In the genomic region with DNA sequence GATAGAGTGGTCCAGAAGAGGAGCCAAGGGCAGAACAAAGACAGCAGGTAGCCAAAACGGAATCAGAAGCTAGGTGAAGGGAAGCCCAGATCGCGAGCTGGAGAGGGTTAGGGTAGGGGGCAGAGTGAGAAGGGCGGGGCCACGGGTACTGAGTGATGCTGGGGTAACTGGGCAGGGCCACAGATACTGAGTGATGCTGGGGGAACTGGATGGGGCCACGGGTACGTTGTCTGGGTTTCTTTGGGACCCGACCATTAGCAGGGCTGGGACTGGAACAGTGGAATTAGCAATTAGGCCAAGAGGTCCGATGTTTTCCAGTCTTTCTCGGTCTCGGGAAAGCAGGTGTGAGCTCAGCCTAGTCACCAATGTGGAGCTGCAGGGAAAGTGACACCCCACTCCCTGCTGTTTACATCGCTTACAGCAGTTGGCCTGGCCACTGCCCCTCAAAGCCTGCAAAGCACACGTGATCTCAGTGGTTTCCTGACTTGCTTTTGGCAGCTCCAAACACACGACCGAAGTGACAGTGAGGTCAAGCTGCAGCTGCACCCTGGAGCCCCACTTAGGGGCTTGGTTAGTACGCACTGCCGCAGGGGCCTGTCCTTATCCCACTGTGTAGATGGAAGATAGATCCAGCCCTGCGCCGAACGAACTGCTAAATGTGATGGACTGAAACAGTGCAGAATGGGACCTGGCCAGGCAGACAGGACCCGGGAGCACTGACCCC, we compare ENCODE assay signal across 8 mouse cellular contexts. TPM values are rescaled to one million over a fixed set of nuclear protein-coding genes. Genes with fewer than 3 reads are reported as not detected.
A peak's percentile ranks its signal among the peaks of the same experiment; 100 is the strongest.
DNase-seq lines count a peak whose midpoint lies in the region; TF ChIP-seq lines count a peak whose summit lies in the region.
"Had no signal": no experiment of that assay in that cellular context is flagged by ENCODE, and none has a peak within 500 bp of the region (broad histone marks: within the 10 kb centered on the region; RNA-seq: fewer than 3 reads in every experiment).

No protein-coding gene starts in this region.

- no peak for TF ChIP-seq RAD21 in MEL (IDR thresholded peaks at IDR 0.05; ENCODE audit: low read depth, low read length)

- TF ChIP-seq CTCF in E14TG2a.4 (conservative IDR thresholded peaks at IDR 0.05; ENCODE audit: low read length) (no peak), MEL (IDR thresholded peaks at IDR 0.05 in 2 of 3, conservative IDR thresholded peaks at IDR 0.05 in 1 of 3; ENCODE audit: control insufficient read depth in 1 of 3, insufficient read depth in 1 of 3, low read depth in 2 of 3, low read length in 3 of 3, poor library complexity in 1 of 3, severe bottlenecking in 1 of 3) (no peak)

- peaks cover 6% of the 10 kb centered on the region for H3K79me2 ChIP-seq in MEL (ENCODE audit: control insufficient read depth, insufficient read depth, low read length, poor library complexity)

- intact Hi-C loops in left cerebral cortex, postnatal 14 days (cut with DNase I): no loop called here

- peak; percentile 85 for DNase-seq in MEL (ENCODE audit: low read depth, low spot score)
- DNase-seq in kidney, adult 18-20 months: peak; percentile 56
- DNase-seq in lung, adult 18-20 months: peak; percentile 51 to 62
- DNase-seq in right cerebral cortex, postnatal 25 days: no peak
- no peak for DNase-seq in left cerebral cortex, postnatal 14 days (ENCODE audit: low spot score in 2 of 2)
- DNase-seq in ovary, postnatal 14 days (ENCODE audit: low spot score): no peak

- H3K27ac ChIP-seq in MEL (ENCODE audit: control insufficient read depth, low read depth, low read length): peak overlapping the region; percentile 92
- H3K27ac ChIP-seq: midbrain, embryonic 12.5 days had no signal

- peak overlapping the region; percentile 58 for H3K9ac ChIP-seq in MEL (ENCODE audit: control insufficient read depth, low read depth, low read length, poor library complexity, severe bottlenecking)
- H3K9ac ChIP-seq: midbrain, embryonic 12.5 days had no signal

- H3K9me3 ChIP-seq in E14TG2a.4 (ENCODE audit: low read length) (no peaks in the 10 kb centered on the region), MEL (replicated peaks; ENCODE audit: insufficient read depth, low read length) (no peaks in the 10 kb centered on the region)
- H3K9me3 ChIP-seq: midbrain, embryonic 12.5 days had no signal

- TF ChIP-seq POLR2A in MEL (IDR thresholded peaks at IDR 0.05; ENCODE audit: control insufficient read depth in 1 of 2, insufficient read depth in 1 of 2, low read depth in 1 of 2, low read length in 2 of 2, poor library complexity in 1 of 2): no peak

- H3K27me3 ChIP-seq in E14TG2a.4 (ENCODE audit: insufficient read depth, low read length): no peaks in the 10 kb centered on the region
- no peaks in the 10 kb centered on the region for H3K27me3 ChIP-seq in MEL (ENCODE audit: control insufficient read depth in 1 of 2, insufficient read depth in 2 of 2, low read length in 2 of 2)
- H3K27me3 ChIP-seq: midbrain, embryonic 12.5 days had no signal

- peaks cover 56% of the 10 kb centered on the region for H3K36me3 ChIP-seq in E14TG2a.4 (ENCODE audit: insufficient read depth, low read length)
- peaks cover 0 to 3% of the 10 kb centered on the region in 2 experiments; a peak in 2 of 4 replicates for H3K36me3 ChIP-seq in MEL (ENCODE audit: control insufficient read depth in 1 of 2, insufficient read depth in 2 of 2, low read length in 2 of 2)

- H3K4me3 ChIP-seq in E14TG2a.4 (replicated peaks; ENCODE audit: low read length): peak overlapping the region; percentile 94
- H3K4me3 ChIP-seq in MEL (ENCODE audit: control insufficient read depth in 1 of 2, insufficient read depth in 1 of 2, low read depth in 2 of 2, low read length in 2 of 2): peak overlapping the region; percentile 51 to 67
- H3K4me3 ChIP-seq: midbrain, embryonic 12.5 days had no signal

- H3K4me1 ChIP-seq in E14TG2a.4 (replicated peaks; ENCODE audit: low read depth, low read length) (peaks cover 68% of the 10 kb centered on the region), MEL (ENCODE audit: control insufficient read depth in 1 of 2, insufficient read depth in 2 of 2, low read length in 2 of 2) (peaks cover 0 to 10% of the 10 kb centered on the region in 2 experiments; a peak in 2 of 4 replicates)

- no peak for TF ChIP-seq EP300 in MEL (IDR thresholded peaks at IDR 0.05; ENCODE audit: low read depth in 1 of 2, low read length in 2 of 2)

TF ChIP-seq in MEL, 35 proteins besides CTCF, POLR2A, EP300 and RAD21:
- TF ChIP-seq POLR2AphosphoS2 (IDR thresholded peaks at IDR 0.05; ENCODE audit: low read length) (no peak), SIN3A (IDR thresholded peaks at IDR 0.05; ENCODE audit: low read length) (0 out of 2 replicates have a peak, but pooled peaks have one; percentile 15), JUND (IDR thresholded peaks at IDR 0.05; ENCODE audit: low read depth, low read length) (no peak), POLR2AphosphoS5 (IDR thresholded peaks at IDR 0.05; ENCODE audit: borderline replicate concordance, low read depth, low read length) (no peak), SMC3 (IDR thresholded peaks at IDR 0.05; ENCODE audit: low read depth, low read length) (no peak), GABPA (IDR thresholded peaks at IDR 0.05; ENCODE audit: low read depth, low read length) (no peak), HCFC1 (IDR thresholded peaks at IDR 0.05; ENCODE audit: low read depth, low read length) (no peak), MEF2A (IDR thresholded peaks at IDR 0.05; ENCODE audit: extremely low read depth, insufficient replicate concordance, low read depth, low read length, poor library complexity, severe bottlenecking) (no peak), RCOR1 (IDR thresholded peaks at IDR 0.05; ENCODE audit: low read depth, low read length) (no peak), CHD2 (IDR thresholded peaks at IDR 0.05; ENCODE audit: low read length) (no peak), MAX (IDR thresholded peaks at IDR 0.05; ENCODE audit: low read length) (peak; percentile 46; the same call in 1 of the 2 replicates), MXI1 (IDR thresholded peaks at IDR 0.05; ENCODE audit: low read depth, low read length) (no peak; the same call in 1 of the 2 replicates), NELFE (IDR thresholded peaks at IDR 0.05; ENCODE audit: low read depth, low read length) (no peak), TBP (IDR thresholded peaks at IDR 0.05; ENCODE audit: low read depth, low read length) (0 out of 2 replicates have a peak, but pooled peaks have one; percentile 22), KAT2A (conservative IDR thresholded peaks at IDR 0.05; ENCODE audit: low read depth, low read length) (no peak), NRF1 (IDR thresholded peaks at IDR 0.05; ENCODE audit: insufficient read depth, low read depth, low read length, poor library complexity, severe bottlenecking) (no peak), USF2 (IDR thresholded peaks at IDR 0.05; ENCODE audit: borderline replicate concordance in 1 of 2, insufficient read depth in 1 of 2, low read depth in 1 of 2, low read length in 2 of 2) (no peak), MYC (IDR thresholded peaks at IDR 0.05; ENCODE audit: low read depth, low read length) (no peak), GATA1 (IDR thresholded peaks at IDR 0.05; ENCODE audit: low read depth, low read length) (no peak), TCF12 (IDR thresholded peaks at IDR 0.05; ENCODE audit: low read depth, low read length) (no peak), USF1 (IDR thresholded peaks at IDR 0.05; ENCODE audit: low read depth, low read length) (peak; percentile 80), MAZ (IDR thresholded peaks at IDR 0.05; ENCODE audit: low read depth, low read length) (peak; percentile 45; the same call in 1 of the 2 replicates)

RNA-seq across cellular contexts. Expression of a gene that starts 4.5 kb away (rescaled TPM):
- 5.0 and 6.4 TPM in 2 replicates for total RNA-seq in MEL (2012; rRNA removed)
- polyA plus RNA-seq in MEL (2012; ENCODE audit: insufficient read depth in 1 of 2, insufficient read length in 2 of 2, low read depth in 1 of 2, low replicate concordance in 2 of 2, missing spikeins in 1 of 2): 10 to 100 TPM in 1 of 2 experiments, not detected in 1; 16.0 TPM
- total RNA-seq in left cerebral cortex, postnatal 14 days (2021): 1 to 10 TPM; 5.8 to 8.1 TPM

RNA-seq across cellular contexts. Expression of a gene that starts 44.5 kb away (rescaled TPM):
- 7.4 and 12.4 TPM in 2 replicates for total RNA-seq in MEL (2012; rRNA removed)
- 10 to 100 TPM in 1 of 2 experiments, not detected in 1; 15.5 TPM for polyA plus RNA-seq in MEL (2012; ENCODE audit: insufficient read depth in 1 of 2, insufficient read length in 2 of 2, low read depth in 1 of 2, low replicate concordance in 2 of 2, missing spikeins in 1 of 2)
- total RNA-seq in left cerebral cortex, postnatal 14 days (2021): 10 to 100 TPM; 24.9 to 28.3 TPM

RNA-seq across cellular contexts. Expression of a gene that starts 44.7 kb away (rescaled TPM):
- total RNA-seq in MEL (2012; rRNA removed): 5.8 and 8.2 TPM in 2 replicates
- polyA plus RNA-seq in MEL (2012; ENCODE audit: insufficient read depth in 1 of 2, insufficient read length in 2 of 2, low read depth in 1 of 2, low replicate concordance in 2 of 2, missing spikeins in 1 of 2): 10 to 100 TPM in 1 of 2 experiments, not detected in 1; 17.5 TPM
- 10 to 100 TPM; 60.1 to 61.1 TPM for total RNA-seq in left cerebral cortex, postnatal 14 days (2021)

RNA-seq across cellular contexts. Expression of a gene that starts 46.8 kb away (rescaled TPM):
- total RNA-seq in MEL (2012; rRNA removed): 28.4 and 28.6 TPM in 2 replicates
- polyA plus RNA-seq in MEL (2012; ENCODE audit: insufficient read depth in 1 of 2, insufficient read length in 2 of 2, low read depth in 1 of 2, low replicate concordance in 2 of 2, missing spikeins in 1 of 2): 10 to 100 TPM in 1 of 2 experiments, not detected in 1; 44.8 TPM
- 10 to 100 TPM; 10.1 to 16.2 TPM for total RNA-seq in left cerebral cortex, postnatal 14 days (2021)

RNA-seq across cellular contexts. Expression of a gene that starts 47.2 kb away (rescaled TPM):
- total RNA-seq in MEL (2012; rRNA removed): 0.03 and 0.08 TPM in 2 replicates
- under 1 TPM in 1 of 2 experiments, not detected in 1; 0.17 TPM for polyA plus RNA-seq in MEL (2012; ENCODE audit: insufficient read depth in 1 of 2, insufficient read length in 2 of 2, low read depth in 1 of 2, low replicate concordance in 2 of 2, missing spikeins in 1 of 2)
- total RNA-seq in left cerebral cortex, postnatal 14 days (2021): 1 to 10 TPM in 1 of 2 experiments, under 1 TPM in 1; 0.46 to 1.2 TPM

Comparison
In these comparisons a context has a peak if more than half of its experiments do, and no peak if none do; other contexts are left out.
1. DNase-seq: peak in MEL (single experiment), kidney, adult 18-20 months (single experiment) and lung, adult 18-20 months (2 of 2); none in right cerebral cortex, postnatal 25 days (single experiment), left cerebral cortex, postnatal 14 days (0 of 2) and ovary, postnatal 14 days (single experiment).